Mouse (Mus musculus) heart, embryonic 15.5 days (tissue): ENCODE results near the gene Slc6a11. TPM values are rescaled to one million over a fixed set of nuclear protein-coding genes. Genes with fewer than 3 reads are reported as not detected.

Source experiments
- ATAC-seq: fragments of 200-750 bp; cut with Nextera tagmentation; replicated peaks from 2 replicates; pipeline ENCODE4 v1.8.0; 2017; ENCODE audit warnings: low read depth, moderate TSS enrichment; ENCODE audit not compliant: insufficient number of reproducible peaks, insufficient read depth, low FRiP score
- H3K27ac ChIP-seq: fragments of 300-500 bp; sonication (generic); 2 replicates; pipeline ENCODE4 v1.5.1; 2015; ENCODE audit warnings: mild to moderate bottlenecking, inconsistent platforms
- H3K27me3 ChIP-seq: fragments of 300-500 bp; sonication (generic); 2 replicates; pipeline ENCODE4 v1.6.1; 2015; ENCODE audit warnings: inconsistent platforms
- H3K36me3 ChIP-seq: fragments of 300-500 bp; sonication (generic); 2 replicates; pipeline ENCODE4 v1.6.1; 2015; ENCODE audit warnings: mild to moderate bottlenecking, inconsistent platforms
- H3K4me1 ChIP-seq: fragments of 300-500 bp; sonication (generic); replicated peaks from 2 replicates; pipeline ENCODE4 v1.6.1; 2015; ENCODE audit warnings: inconsistent platforms
- H3K4me2 ChIP-seq: fragments of 300-500 bp; sonication (generic); 2 replicates; pipeline ENCODE4 v1.6.1; 2015; ENCODE audit warnings: inconsistent platforms, mild to moderate bottlenecking, moderate library complexity
- H3K4me3 ChIP-seq: fragments of 300-500 bp; sonication (generic); 2 replicates; pipeline ENCODE4 v1.5.1; 2015; ENCODE audit warnings: mild to moderate bottlenecking, inconsistent platforms
- H3K9ac ChIP-seq: fragments of 300-500 bp; sonication (generic); 2 replicates; pipeline ENCODE4 v1.6.1; 2015; ENCODE audit warnings: mild to moderate bottlenecking, inconsistent platforms
- H3K9me3 ChIP-seq: fragments of 300-500 bp; sonication (generic); replicated peaks from 2 replicates; pipeline ENCODE4 v1.6.1; 2016; ENCODE audit warnings: inconsistent platforms
- WGBS: fragments of 180-500 bp; shearing (Covaris S2); methylation state at CpG from one replicate; pipeline ENCODE4 v1.1.7; 2015; ENCODE audit warnings: mixed read lengths; 5-methylcytosine and 5-hydroxymethylcytosine counted together
- polyA plus RNA-seq: library from polyadenylated mRNA; unstranded; fragments of >200 nt; fragmentation: Nextera tagmentation; extraction: Ambion mirVana; gene quantifications from 2 replicates; pipeline ENCODE4 v1.2.1, GENCODE M21; 2015

Slc6a11 gene
- polyA plus RNA-seq, 1 experiment from 2014 or later = 0.05 TPM

- Histone ChIP-seq H3K27me3 (no peaks in the 10 kb centered on the region), H3K9me3 (no peaks in the 10 kb centered on the region), H3K4me3 (no peak overlapping the region), H3K4me1 (no peaks in the 10 kb centered on the region), H3K36me3 (no peaks in the 10 kb centered on the region), H3K4me2 (no peak overlapping the region), H3K27ac (no peak overlapping the region), H3K9ac (no peak overlapping the region)
- 57% methylated on average over 3 of the region's 3 CpGs for WGBS
- ATAC-seq = no peak
These were observed 97.2 kb downstream of the Slc6a11 start for GRCm38 (mm10) chr6:114228196-114228595.

GRCm38 (mm10) chr6:114238892-114239644 is 108.0 kb downstream of the Slc6a11 start:
- Histone ChIP-seq H3K9me3 (no peaks in the 10 kb centered on the region), H3K4me3 (no peak overlapping the region), H3K27ac (no peak overlapping the region), H3K4me2 (no peak overlapping the region), H3K9ac (no peak overlapping the region), H3K36me3 (no peaks in the 10 kb centered on the region), H3K4me1 (no peaks in the 10 kb centered on the region), H3K27me3 (peaks cover 19% of the 10 kb centered on the region)
- 32% methylated on average over 6 of the region's 6 CpGs for WGBS
- no peak for ATAC-seq

GRCm38 (mm10) chr6:114245665-114246064 is 114.6 kb downstream of the Slc6a11 start:
- Histone ChIP-seq H3K9me3 (no peaks in the 10 kb centered on the region), H3K4me1 (no peaks in the 10 kb centered on the region), H3K27ac (no peak overlapping the region), H3K9ac (no peak overlapping the region), H3K27me3 (peaks cover 33% of the 10 kb centered on the region), H3K36me3 (no peaks in the 10 kb centered on the region), H3K4me3 (no peak overlapping the region), H3K4me2 (no peak overlapping the region)
- WGBS = 74% methylated on average over 11 of the region's 11 CpGs
- no peak for ATAC-seq

- Histone ChIP-seq H3K27ac (no peak overlapping the region), H3K27me3 (peaks cover 43% of the 10 kb centered on the region), H3K36me3 (no peaks in the 10 kb centered on the region), H3K4me2 (no peak overlapping the region), H3K9ac (no peak overlapping the region), H3K9me3 (no peaks in the 10 kb centered on the region), H3K4me3 (no peak overlapping the region), H3K4me1 (no peaks in the 10 kb centered on the region)
- no peak; the same call in 1 of the 2 replicates for ATAC-seq
- 4% methylated on average over 5 of the region's 5 CpGs for WGBS
These were observed 119.3 kb downstream of the Slc6a11 start for GRCm38 (mm10) chr6:114250311-114250710.

- no peaks in the 10 kb centered on the region for H3K36me3 ChIP-seq
- 68% methylated on average over 14 of the region's 14 CpGs for WGBS
- no peak overlapping the region for H3K4me2 ChIP-seq
- no peak overlapping the region for H3K4me3 ChIP-seq
- ATAC-seq = no peak
- H3K27me3 ChIP-seq = peaks cover 20% of the 10 kb centered on the region
- no peak overlapping the region for H3K9ac ChIP-seq
- H3K9me3 ChIP-seq = no peaks in the 10 kb centered on the region
- no peak overlapping the region for H3K27ac ChIP-seq
- H3K4me1 ChIP-seq = no peaks in the 10 kb centered on the region
These were observed 123.9 kb downstream of the Slc6a11 start for GRCm38 (mm10) chr6:114254927-114255326.

GRCm38 (mm10) chr6:114257762-114258361 is 126.8 kb downstream of the Slc6a11 start:
- no peak overlapping the region for H3K9ac ChIP-seq
- no peak for ATAC-seq
- H3K9me3 ChIP-seq = no peaks in the 10 kb centered on the region
- H3K4me1 ChIP-seq = peaks cover 3% of the 10 kb centered on the region; the same call in 1 of the 2 replicates
- H3K4me2 ChIP-seq = no peak overlapping the region
- no peaks in the 10 kb centered on the region for H3K36me3 ChIP-seq
- no peak overlapping the region for H3K4me3 ChIP-seq
- peaks cover 10% of the 10 kb centered on the region; the same call in 1 of the 2 replicates for H3K27me3 ChIP-seq
- H3K27ac ChIP-seq = no peak overlapping the region
- WGBS = 89% methylated on average over 1 of the region's 1 CpGs

GRCm38 (mm10) chr6:114258661-114259193 is 127.7 kb downstream of the Slc6a11 start:
- Histone ChIP-seq H3K36me3 (no peaks in the 10 kb centered on the region), H3K4me3 (no peak overlapping the region), H3K27ac (no peak overlapping the region), H3K4me1 (peaks cover 4% of the 10 kb centered on the region), H3K9me3 (no peaks in the 10 kb centered on the region), H3K27me3 (peaks cover 10% of the 10 kb centered on the region; the same call in 1 of the 2 replicates), H3K4me2 (no peak overlapping the region), H3K9ac (no peak overlapping the region)
- WGBS = 62% methylated on average over 3 of the region's 3 CpGs
- ATAC-seq = no peak

GRCm38 (mm10) chr6:114261609-114262008 is 130.6 kb downstream of the Slc6a11 start:
- WGBS = 44% methylated on average over 6 of the region's 6 CpGs
- no peak overlapping the region for H3K4me3 ChIP-seq
- H3K27me3 ChIP-seq = peaks cover 20% of the 10 kb centered on the region
- H3K9me3 ChIP-seq = no peaks in the 10 kb centered on the region
- H3K27ac ChIP-seq = no peak overlapping the region
- ATAC-seq = no peak
- H3K4me1 ChIP-seq = peaks cover 15% of the 10 kb centered on the region
- H3K4me2 ChIP-seq = no peak overlapping the region
- no peak overlapping the region for H3K9ac ChIP-seq
- no peaks in the 10 kb centered on the region for H3K36me3 ChIP-seq

GRCm38 (mm10) chr6:114264010-114264409 is 133.0 kb downstream of the Slc6a11 start:
- Histone ChIP-seq H3K27ac (no peak overlapping the region), H3K36me3 (no peaks in the 10 kb centered on the region), H3K9me3 (no peaks in the 10 kb centered on the region), H3K4me3 (no peak overlapping the region), H3K9ac (no peak overlapping the region), H3K4me1 (peaks cover 15% of the 10 kb centered on the region), H3K4me2 (no peak overlapping the region), H3K27me3 (peaks cover 24% of the 10 kb centered on the region)
- 66% methylated on average over 3 of the region's 3 CpGs for WGBS
- no peak for ATAC-seq

GRCm38 (mm10) chr6:114264426-114264825 is 133.4 kb downstream of the Slc6a11 start:
- no peak for ATAC-seq
- Histone ChIP-seq H3K9me3 (no peaks in the 10 kb centered on the region), H3K27ac (no peak overlapping the region), H3K4me1 (peaks cover 15% of the 10 kb centered on the region), H3K36me3 (no peaks in the 10 kb centered on the region), H3K27me3 (peaks cover 21% of the 10 kb centered on the region), H3K4me2 (no peak overlapping the region), H3K9ac (no peak overlapping the region), H3K4me3 (no peak overlapping the region)
- 22% methylated on average over 5 of the region's 5 CpGs for WGBS

- H3K36me3 ChIP-seq = no peaks in the 10 kb centered on the region
- H3K4me3 ChIP-seq = no peak overlapping the region
- no peaks in the 10 kb centered on the region for H3K9me3 ChIP-seq
- ATAC-seq = no peak
- H3K4me1 ChIP-seq = peaks cover 15% of the 10 kb centered on the region
- peaks cover 34% of the 10 kb centered on the region for H3K27me3 ChIP-seq
- no peak overlapping the region for H3K4me2 ChIP-seq
- no peak overlapping the region for H3K9ac ChIP-seq
- no peak overlapping the region for H3K27ac ChIP-seq
These were observed 135.2 kb downstream of the Slc6a11 start for GRCm38 (mm10) chr6:114266273-114266672.
